11 mouse cellular contexts compared by ENCODE assay signal in the genomic region with DNA sequence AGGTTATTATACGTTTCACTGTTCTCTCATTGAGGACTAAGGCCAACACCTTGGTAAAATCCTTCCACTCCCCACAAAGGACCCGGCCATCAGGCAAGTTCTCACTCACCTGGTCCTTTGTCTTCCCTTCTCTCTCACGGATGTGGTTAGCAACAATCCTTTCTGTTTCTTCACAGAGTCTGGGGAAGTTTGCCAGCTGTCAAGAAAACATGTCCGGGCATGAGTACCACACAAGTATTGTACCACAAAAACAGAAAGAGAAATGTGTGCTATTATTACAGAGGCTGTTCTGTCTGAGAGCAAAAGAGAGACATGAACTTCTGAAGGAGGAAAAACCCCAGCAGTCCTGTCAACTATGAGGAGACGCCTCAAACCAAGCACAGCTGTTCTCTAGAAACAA.
A peak's percentile ranks its signal among the peaks of the same experiment; 100 is the strongest.
DNase-seq lines count a peak whose midpoint lies in the region; ATAC-seq and TF ChIP-seq lines count a peak whose summit lies in the region.
"Had no signal": no experiment of that assay in that cellular context is flagged by ENCODE, and none has a peak within 500 bp of the region (broad histone marks: within the 10 kb centered on the region; RNA-seq: fewer than 3 reads in every experiment).

No protein-coding gene starts in this region.

- 0 out of 2 replicates have a peak overlapping the region, but pooled peaks have one; percentile 32 for H3K27ac ChIP-seq in hindbrain, postnatal 0 days
- no peak overlapping the region for H3K27ac ChIP-seq in hindbrain, embryonic 10.5 days
- peak overlapping the region; percentile 53 for H3K27ac ChIP-seq in embryonic facial prominence, embryonic 14.5 days (replicated peaks; ENCODE audit: low read depth, low read length)
- H3K27ac ChIP-seq in liver, postnatal 0 days (ENCODE audit: low read depth), result no peak overlapping the region
- H3K27ac ChIP-seq: neural tube, embryonic 13.5 days had no signal

- H3K4me1 ChIP-seq in hindbrain, postnatal 0 days (ENCODE audit: insufficient read depth, low read length), result no peaks in the 10 kb centered on the region
- H3K4me1 ChIP-seq in hindbrain, embryonic 10.5 days (replicated peaks), result no peaks in the 10 kb centered on the region
- 0 out of 2 replicates have a peak, but pooled peaks cover 14% of the 10 kb centered on the region for H3K4me1 ChIP-seq in embryonic facial prominence, embryonic 14.5 days (ENCODE audit: control insufficient read depth, insufficient read depth, low read length)
- H3K4me1 ChIP-seq in liver, postnatal 0 days (ENCODE audit: insufficient read depth), result no peaks in the 10 kb centered on the region

- H3ac ChIP-seq in myocyte (ENCODE audit: control insufficient read depth, insufficient read length), result no peak overlapping the region

- 69% methylated on average over 5 of the region's 5 CpGs for WGBS in hindbrain, postnatal 0 days
- WGBS in hindbrain, embryonic 10.5 days, result 81% methylated on average over 5 of the region's 5 CpGs
- 60% methylated on average over 5 of the region's 5 CpGs for WGBS in embryonic facial prominence, embryonic 14.5 days
- 57% methylated on average over 5 of the region's 5 CpGs for WGBS in liver, postnatal 0 days (ENCODE audit: insufficient replicate concordance)

- no peak for ATAC-seq in hindbrain, postnatal 0 days
- ATAC-seq in embryonic facial prominence, embryonic 14.5 days (ENCODE audit: low read depth), result peak; percentile 67; the same call in 1 of the 2 replicates
- no peak for ATAC-seq in liver, postnatal 0 days
- ATAC-seq: hindbrain, embryonic 16.5 days had no signal

- no peak for TF ChIP-seq CTCF in hindbrain, postnatal 0 days (IDR thresholded peaks at IDR 0.05; ENCODE audit: low read depth)
- TF ChIP-seq CTCF in liver, postnatal 0 days (IDR thresholded peaks at IDR 0.05; ENCODE audit: low read depth), result no peak

- TF ChIP-seq POLR2A in myocyte (IDR thresholded peaks at IDR 0.05; ENCODE audit: insufficient read length, low read depth), result no peak

- no peak overlapping the region for H3K9ac ChIP-seq in hindbrain, postnatal 0 days (replicated peaks; ENCODE audit: low read length)
- H3K9ac ChIP-seq in embryonic facial prominence, embryonic 14.5 days (ENCODE audit: low read depth, low read length), result no peak overlapping the region
- H3K9ac ChIP-seq in liver, postnatal 0 days (replicated peaks), result no peak overlapping the region
- H3K9ac ChIP-seq: neural tube, embryonic 13.5 days had no signal

- no peaks in the 10 kb centered on the region for H3K27me3 ChIP-seq in hindbrain, postnatal 0 days (ENCODE audit: insufficient read depth, low read length)
- no peaks in the 10 kb centered on the region for H3K27me3 ChIP-seq in hindbrain, embryonic 10.5 days (ENCODE audit: insufficient read depth, poor library complexity, severe bottlenecking)
- no peaks in the 10 kb centered on the region for H3K27me3 ChIP-seq in embryonic facial prominence, embryonic 14.5 days (replicated peaks; ENCODE audit: control insufficient read depth, insufficient read depth, low read length)
- no peaks in the 10 kb centered on the region for H3K27me3 ChIP-seq in myocyte (ENCODE audit: control insufficient read depth, insufficient read depth, insufficient read length)
- H3K27me3 ChIP-seq in liver, postnatal 0 days (ENCODE audit: insufficient read depth, low read length), result no peaks in the 10 kb centered on the region
- H3K27me3 ChIP-seq: neural tube, embryonic 13.5 days had no signal

- H3K4me3 ChIP-seq in hindbrain, postnatal 0 days (ENCODE audit: low read length), result no peak overlapping the region
- H3K4me3 ChIP-seq in hindbrain, embryonic 10.5 days, result no peak overlapping the region
- H3K4me3 ChIP-seq in embryonic facial prominence, embryonic 14.5 days (ENCODE audit: low read depth, low read length), result no peak overlapping the region
- H3K4me3 ChIP-seq in myocyte, result no peak overlapping the region
- no peak overlapping the region for H3K4me3 ChIP-seq in liver, postnatal 0 days (ENCODE audit: low read depth, low read length)
- H3K4me3 ChIP-seq: neural tube, embryonic 13.5 days had no signal

- no peaks in the 10 kb centered on the region for H3K79me2 ChIP-seq in myocyte (ENCODE audit: control insufficient read depth, insufficient read depth)

- no peaks in the 10 kb centered on the region for H3K9me3 ChIP-seq in hindbrain, postnatal 0 days (ENCODE audit: low read length)
- H3K9me3 ChIP-seq in hindbrain, embryonic 10.5 days, result no peaks in the 10 kb centered on the region
- H3K9me3 ChIP-seq in embryonic facial prominence, embryonic 14.5 days (ENCODE audit: control insufficient read depth, low read length), result no peaks in the 10 kb centered on the region
- no peaks in the 10 kb centered on the region for H3K9me3 ChIP-seq in liver, postnatal 0 days (ENCODE audit: low read length)
- H3K9me3 ChIP-seq: neural tube, embryonic 13.5 days had no signal

- DNase-seq in hindbrain, postnatal 0 days (ENCODE audit: low spot score), result no peak
- DNase-seq in hindbrain, embryonic 10.5 days (ENCODE audit: low spot score), result no peak
- DNase-seq in CD4-positive, CD25-positive, alpha-beta regulatory T cell, adult 2 months (ENCODE audit: low read depth, low spot score), result peak; percentile 49
- peak; percentile 85 for DNase-seq in embryonic facial prominence, embryonic 14.5 days (ENCODE audit: low spot score)
- no peak for DNase-seq in liver, postnatal 0 days
- no peak for DNase-seq in right cerebral cortex, postnatal 10 days (ENCODE audit: low spot score in 2 of 2)
- no peak for DNase-seq in heart, adult 8-10 months (ENCODE audit: low spot score)
- DNase-seq: spleen, adult 18-20 months had no signal

- TF ChIP-seq EP300 in liver, postnatal 0 days (IDR thresholded peaks at IDR 0.05; ENCODE audit: low read depth), result no peak

- peaks cover 4% of the 10 kb centered on the region; the same call in 1 of the 2 replicates for H3K36me3 ChIP-seq in hindbrain, postnatal 0 days (ENCODE audit: insufficient read depth, low read length)
- no peaks in the 10 kb centered on the region for H3K36me3 ChIP-seq in hindbrain, embryonic 10.5 days
- H3K36me3 ChIP-seq in embryonic facial prominence, embryonic 14.5 days (ENCODE audit: control insufficient read depth, insufficient read depth, low read length), result no peaks in the 10 kb centered on the region
- no peaks in the 10 kb centered on the region for H3K36me3 ChIP-seq in myocyte (ENCODE audit: control insufficient read depth, insufficient read depth)
- no peaks in the 10 kb centered on the region for H3K36me3 ChIP-seq in liver, postnatal 0 days (replicated peaks; ENCODE audit: insufficient read depth, low read length)

- no peak overlapping the region for H3K4me2 ChIP-seq in hindbrain, postnatal 0 days (ENCODE audit: low read depth, low read length)
- no peak overlapping the region for H3K4me2 ChIP-seq in embryonic facial prominence, embryonic 14.5 days (ENCODE audit: low read depth, low read length)
- peak overlapping the region; percentile 2 for H3K4me2 ChIP-seq in myocyte (ENCODE audit: low read depth)
- no peak overlapping the region for H3K4me2 ChIP-seq in liver, postnatal 0 days (ENCODE audit: low read depth, low read length)
- H3K4me2 ChIP-seq: neural tube, embryonic 13.5 days had no signal

TF ChIP-seq in myocyte, 11 proteins besides CTCF, POLR2A, EP300 and RAD21:
- no peak for TF ChIP-seq TCF3 (IDR thresholded peaks at IDR 0.05; ENCODE audit: insufficient read length, low read depth)
- TF ChIP-seq MYOG (IDR thresholded peaks at IDR 0.05; ENCODE audit: control insufficient read depth in 1 of 3, insufficient read depth in 1 of 3, insufficient read length in 2 of 3, low read depth in 2 of 3), result no peak
- TF ChIP-seq USF1 (IDR thresholded peaks at IDR 0.05; ENCODE audit: low read depth), result no peak
- TF ChIP-seq TCF12 (IDR thresholded peaks at IDR 0.05; ENCODE audit: insufficient read depth, poor library complexity, severe bottlenecking), result no peak
- TF ChIP-seq MAX (IDR thresholded peaks at IDR 0.05; ENCODE audit: low read depth), result no peak
- no peak for TF ChIP-seq SRF (IDR thresholded peaks at IDR 0.05; ENCODE audit: control insufficient read depth, insufficient read length, low read depth)
- TF ChIP-seq MYOD1 (IDR thresholded peaks at IDR 0.05; ENCODE audit: control insufficient read depth in 1 of 3, insufficient read length in 2 of 3, low read depth in 2 of 3), result no peak
- no peak for TF ChIP-seq CEBPB (IDR thresholded peaks at IDR 0.05; ENCODE audit: insufficient read depth, poor library complexity, severe bottlenecking)
- TF ChIP-seq POLR2AphosphoS2 (IDR thresholded peaks at IDR 0.05; ENCODE audit: insufficient read length, low read depth), result no peak
- TF ChIP-seq REST (IDR thresholded peaks at IDR 0.05; ENCODE audit: insufficient read depth, insufficient read length), result no peak
- TF ChIP-seq E2F4 (IDR thresholded peaks at IDR 0.05; ENCODE audit: insufficient read depth), result no peak

Comparison
In these comparisons a context has a peak if more than half of its experiments do, and no peak if none do; other contexts are left out.
1. H3K27ac ChIP-seq: peak in hindbrain, postnatal 0 days (single experiment) and embryonic facial prominence, embryonic 14.5 days (single experiment); none in hindbrain, embryonic 10.5 days (single experiment) and liver, postnatal 0 days (single experiment).
2. DNase-seq: peak in CD4-positive, CD25-positive, alpha-beta regulatory T cell, adult 2 months (single experiment) and embryonic facial prominence, embryonic 14.5 days (single experiment); none in hindbrain, postnatal 0 days (single experiment), hindbrain, embryonic 10.5 days (single experiment), liver, postnatal 0 days (single experiment), right cerebral cortex, postnatal 10 days (0 of 2) and heart, adult 8-10 months (single experiment).